Mouse (Mus musculus): Measurements from ENCODE around the gene Zfp13.

Zfp13 gene

DNA sequence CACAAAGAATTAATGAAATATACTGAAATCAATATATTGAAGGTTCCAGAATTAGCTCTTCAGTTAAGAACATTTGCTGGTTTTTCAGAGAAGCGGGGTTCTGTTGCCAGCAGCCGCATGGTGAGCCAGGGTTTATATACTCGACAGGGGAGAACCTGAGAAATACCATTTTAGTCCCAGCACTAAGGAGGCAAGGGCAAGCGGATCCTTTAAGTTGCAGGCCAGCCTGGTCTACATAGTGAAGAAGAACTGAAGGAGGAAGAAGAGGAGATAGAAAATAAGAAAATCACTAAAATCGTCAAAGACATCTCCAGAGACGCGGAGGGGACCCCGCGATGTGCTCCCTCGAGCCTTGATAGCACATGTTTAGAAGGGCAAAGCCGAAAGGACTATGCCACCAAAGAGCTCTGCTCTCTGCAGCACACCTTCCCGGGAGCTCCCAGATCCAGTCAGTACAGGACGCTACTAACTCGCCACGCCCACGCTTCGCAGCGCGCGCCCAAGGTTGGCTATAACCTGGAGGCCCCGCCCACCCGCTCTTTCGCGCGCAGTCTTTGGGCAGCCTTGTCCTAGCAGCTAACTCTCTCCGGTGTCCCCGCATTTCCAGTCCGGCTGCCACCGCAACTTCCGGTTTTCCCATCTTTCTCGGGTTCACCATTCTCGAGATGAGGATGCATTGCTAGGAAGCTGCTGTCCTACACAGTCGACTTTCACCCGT lies 6.9 kb downstream of the Zfp13 start:
- peak; percentile 82 for DNase-seq (ENCODE audit: low read depth, low spot score)

DNA sequence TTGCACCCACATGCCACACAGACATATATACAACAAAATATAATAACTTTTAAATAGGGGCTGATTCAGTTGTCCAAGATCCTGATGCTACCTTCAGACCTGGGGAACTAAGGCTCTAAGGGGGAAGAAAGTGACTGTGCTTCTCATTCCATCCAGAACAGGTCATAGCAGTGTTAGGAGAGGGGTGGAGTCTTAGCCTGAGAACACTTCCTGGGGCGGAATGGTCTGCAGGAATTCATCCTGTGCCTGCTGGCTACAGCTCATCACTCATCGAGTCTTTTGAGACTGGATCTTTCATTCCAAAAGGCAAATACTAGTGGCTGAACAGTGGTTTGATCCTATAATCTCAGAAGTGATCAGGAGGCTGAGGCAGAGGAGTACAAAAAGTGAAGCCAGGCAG lies 12.0 kb downstream of the Zfp13 start:
- peak; percentile 51 for DNase-seq (ENCODE audit: low read depth, low spot score)

DNA sequence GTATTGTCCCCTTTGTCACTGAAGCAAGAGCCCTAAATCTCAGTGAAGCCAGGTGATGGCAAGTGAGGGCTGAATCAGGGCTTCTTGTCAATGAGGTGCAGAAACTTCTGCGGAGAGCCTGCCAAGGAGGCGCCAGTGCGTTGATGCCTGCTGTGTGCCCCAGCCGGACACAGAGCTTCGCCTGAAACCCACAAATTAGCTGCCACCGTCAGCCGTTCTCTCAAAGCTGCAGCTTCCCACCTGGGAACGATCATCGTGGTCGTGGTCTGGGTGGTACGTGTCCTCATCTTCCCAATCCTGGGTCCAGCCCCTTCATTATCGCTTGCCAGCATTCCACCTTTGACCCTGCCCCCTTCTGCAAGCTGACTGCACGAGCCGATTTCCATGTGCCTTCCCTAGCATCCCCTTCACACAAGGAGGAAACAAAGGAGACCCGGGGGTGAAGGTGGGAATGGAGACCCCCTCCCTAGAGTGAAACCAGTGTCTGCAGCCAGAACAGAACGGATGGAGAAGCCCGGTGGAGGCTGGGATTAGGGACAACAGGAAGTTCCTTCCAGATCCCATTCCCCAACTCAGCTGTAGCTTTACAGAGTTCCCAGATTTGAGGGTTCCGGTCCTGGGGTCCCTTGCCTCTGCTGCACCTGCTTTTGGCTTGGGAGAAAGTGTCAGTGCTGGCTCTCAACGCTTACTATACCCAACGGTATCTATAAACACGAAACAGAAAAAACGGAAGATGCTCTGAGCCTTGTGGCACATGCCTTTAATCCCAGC lies 13.4 kb downstream of the Zfp13 start:
- DNase-seq (ENCODE audit: low read depth, low spot score): peak; percentile 77

DNA sequence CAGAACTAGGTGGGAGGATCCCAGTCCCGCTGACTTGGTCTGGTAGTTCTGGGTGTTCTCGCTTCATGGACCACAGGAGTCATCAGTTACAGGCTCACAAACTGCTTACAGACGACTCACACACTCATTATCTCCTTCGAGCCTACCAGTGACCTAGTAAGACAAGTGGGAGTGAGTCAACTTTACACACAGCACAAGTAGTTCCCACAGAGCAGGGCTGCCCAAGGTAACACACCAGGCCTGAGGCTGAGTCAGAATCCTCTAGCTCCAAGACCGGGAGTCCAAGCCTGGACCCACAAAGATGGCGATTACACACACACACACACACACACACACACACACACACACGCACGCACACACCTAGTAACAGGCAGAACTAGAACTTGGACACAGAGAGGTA lies 14.5 kb downstream of the Zfp13 start:
- DNase-seq (ENCODE audit: low read depth, low spot score): peak; percentile 63

DNA sequence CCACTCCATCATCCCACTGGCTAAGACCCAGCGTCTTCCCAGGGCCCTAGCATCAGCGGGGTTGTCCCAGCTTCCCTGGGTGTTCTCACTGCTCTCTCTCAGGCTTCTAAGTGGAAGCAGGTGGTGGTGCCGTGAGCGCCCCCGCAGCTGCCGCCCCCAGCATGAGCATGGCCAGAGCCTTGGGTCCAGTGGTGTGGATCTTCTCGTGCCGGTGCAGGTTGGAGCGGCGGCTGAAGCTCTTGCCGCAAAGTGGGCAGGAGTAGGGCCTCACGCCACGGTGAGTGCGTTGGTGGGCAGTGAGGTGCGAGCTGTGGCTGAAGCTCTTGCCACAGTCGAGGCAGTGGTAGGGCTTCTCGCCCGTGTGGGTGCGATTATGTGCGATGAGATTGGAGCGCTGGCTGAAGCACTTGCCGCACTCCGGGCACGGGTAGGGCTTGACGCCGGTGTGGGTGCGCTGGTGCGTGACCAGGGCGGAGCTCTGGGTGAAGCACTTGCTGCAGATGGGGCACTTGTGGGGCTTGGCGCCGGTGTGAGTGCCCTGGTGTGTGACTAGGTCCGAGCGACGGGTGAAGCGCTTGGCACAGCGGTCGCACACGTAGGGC lies 23.2 kb downstream of the Zfp13 start:
- DNase-seq (ENCODE audit: low read depth, low spot score): no peak

DNA sequence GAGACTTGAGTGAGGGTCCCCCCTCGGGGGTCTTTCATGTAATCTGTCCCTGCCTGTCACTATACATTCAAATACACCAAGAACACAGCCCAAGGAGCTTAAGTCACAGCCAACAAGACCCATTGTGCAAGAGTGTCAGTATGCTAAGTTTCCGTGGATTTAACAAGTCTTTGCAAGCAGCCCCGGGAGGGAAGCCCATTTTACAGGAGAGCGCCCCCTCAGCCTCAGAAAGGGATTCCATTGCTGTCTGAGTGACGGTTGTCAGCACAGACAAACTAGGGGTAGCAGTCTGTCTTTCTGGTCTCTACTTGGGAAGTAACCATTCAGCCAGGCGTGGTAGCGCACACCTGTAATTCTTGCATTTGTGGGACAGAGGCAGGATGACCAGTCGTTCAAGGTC lies 25.2 kb downstream of the Zfp13 start:
- no peak for DNase-seq (ENCODE audit: low read depth, low spot score)

- DNase-seq (ENCODE audit: low read depth, low spot score): no peak
Measured at GRCm38 (mm10) chr17:23572059-23572458, 27.2 kb downstream of the Zfp13 start.

- DNase-seq (ENCODE audit: low read depth, low spot score): peak; percentile 44
Measured at GRCm38 (mm10) chr17:23571084-23571483, 28.2 kb downstream of the Zfp13 start.

DNA sequence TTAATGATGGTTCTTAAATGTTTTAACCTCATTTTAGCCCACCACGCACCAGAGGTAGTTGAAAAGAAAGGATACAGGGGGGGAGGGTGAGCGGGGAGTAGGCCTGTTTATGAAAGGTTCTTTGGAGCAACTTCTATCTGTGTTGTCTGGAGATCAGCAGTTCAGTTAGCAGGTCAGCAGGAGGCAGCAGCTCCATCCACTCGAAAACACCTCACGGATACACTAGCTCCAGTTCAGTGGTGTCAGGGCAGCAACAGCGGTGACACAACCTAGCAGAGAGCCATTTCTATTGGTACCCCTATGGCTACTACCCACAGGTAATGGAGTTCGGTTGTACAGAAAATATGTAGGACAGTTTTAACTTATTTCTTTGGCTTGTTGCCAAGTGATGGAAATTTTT lies 29.3 kb downstream of the Zfp13 start:
- peak; percentile 82 for DNase-seq (ENCODE audit: low read depth, low spot score)

DNA sequence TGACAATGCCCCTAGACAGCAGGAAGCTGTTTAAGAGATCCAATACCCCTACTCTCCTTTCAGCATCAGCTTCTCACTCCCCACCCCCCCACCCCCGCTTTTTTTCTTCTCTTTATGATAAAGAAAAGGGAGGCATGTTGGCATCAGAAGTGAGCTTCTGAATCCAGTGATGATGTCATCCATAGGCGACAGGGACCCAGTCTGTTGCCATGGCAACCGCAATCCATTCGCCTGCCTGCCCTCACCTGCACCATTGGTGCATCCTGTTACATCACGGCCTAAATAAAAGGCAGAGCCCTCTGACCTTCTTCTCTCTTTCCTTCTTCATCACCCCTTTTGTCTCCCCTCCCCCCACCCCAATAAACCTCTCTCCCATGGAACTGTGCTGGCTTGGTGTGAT lies 30.9 kb downstream of the Zfp13 start:
- DNase-seq (ENCODE audit: low read depth, low spot score): no peak

DNA sequence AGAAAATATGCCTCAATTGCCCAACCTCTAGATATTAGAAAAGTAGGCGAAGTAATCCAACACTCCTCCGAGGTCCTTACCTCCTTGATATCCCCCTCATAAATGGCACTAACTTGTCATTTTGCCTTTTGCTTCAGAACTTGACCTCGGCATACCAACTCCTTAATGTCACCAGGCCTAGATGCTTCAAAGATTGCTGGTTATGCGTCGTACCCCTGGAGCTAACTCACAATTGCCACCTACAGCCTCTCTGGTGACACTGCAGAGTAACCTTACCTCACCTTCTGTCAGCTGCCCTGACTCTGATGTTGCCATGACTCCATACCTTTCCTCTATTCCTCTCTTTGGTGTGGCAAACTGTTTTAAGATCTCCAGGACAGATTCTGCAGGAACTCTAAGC lies 32.5 kb downstream of the Zfp13 start:
- no peak for DNase-seq (ENCODE audit: low read depth, low spot score)

- DNase-seq (ENCODE audit: low read depth, low spot score): no peak
Measured at GRCm38 (mm10) chr17:23564368-23564715, 34.9 kb downstream of the Zfp13 start.

DNA sequence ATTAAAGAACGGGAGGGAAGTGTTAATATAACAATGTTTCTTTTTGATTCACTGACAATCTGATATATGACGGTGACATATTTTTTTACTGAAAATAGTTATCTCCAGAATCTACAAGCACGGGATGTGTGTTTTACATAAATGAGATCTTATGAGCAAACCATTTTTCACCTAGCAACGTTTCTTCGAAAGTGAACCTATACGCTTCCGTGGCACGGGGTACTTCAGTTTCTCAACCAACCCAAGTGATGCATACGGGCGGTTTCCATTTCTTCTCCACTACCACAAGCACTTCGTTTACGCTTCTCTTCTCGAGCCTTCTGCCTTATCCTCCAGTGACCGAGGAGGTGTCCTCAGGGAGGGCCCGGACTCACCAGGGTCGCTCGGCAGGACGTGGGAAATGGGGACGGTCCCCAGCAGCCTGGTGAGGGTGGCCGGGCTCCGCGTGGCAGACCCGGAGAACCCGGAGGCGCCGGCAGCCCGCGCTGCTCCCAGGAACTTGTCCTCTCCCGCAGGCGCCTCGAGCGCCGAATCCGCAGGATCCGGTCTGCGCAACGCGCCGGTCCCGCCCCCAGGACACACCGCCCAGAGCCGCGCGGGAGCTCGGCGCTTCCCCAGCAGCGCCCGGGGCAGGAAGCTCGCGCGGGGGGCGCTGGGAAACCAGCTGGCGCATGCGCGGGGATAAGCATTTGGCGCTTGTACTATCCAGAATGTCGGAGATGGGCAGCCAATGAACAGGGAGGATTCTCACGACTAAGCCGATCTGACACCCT lies 35.5 kb downstream of the Zfp13 start, which contains the start of gene Zfp213:
Gene Zfp213 (minus strand): TSS at position 644 of the 773 bp plus-strand sequence.
- DNase-seq (ENCODE audit: low read depth, low spot score): peak; percentile 96

DNA sequence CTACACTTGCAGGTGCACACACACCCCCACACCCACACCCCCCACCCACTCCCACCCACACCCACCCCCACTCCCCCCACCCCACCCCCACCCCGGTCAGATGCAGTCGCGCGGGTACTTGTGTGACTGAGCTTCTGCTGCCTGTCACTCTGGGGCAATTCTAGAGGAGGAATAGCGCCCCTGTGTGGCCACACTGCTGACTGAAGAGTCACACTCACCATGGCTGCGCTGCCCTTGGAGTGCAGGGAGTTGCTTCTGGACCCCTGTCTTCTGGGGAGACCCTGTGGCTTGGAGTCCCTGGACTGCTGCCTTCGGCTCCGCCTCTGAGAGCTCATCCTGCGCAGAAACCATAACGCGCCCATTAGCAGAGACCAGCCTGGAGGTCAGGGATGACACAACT lies 39.5 kb downstream of the Zfp13 start:
- peak; percentile 55 for DNase-seq (ENCODE audit: low read depth, low spot score)

DNA sequence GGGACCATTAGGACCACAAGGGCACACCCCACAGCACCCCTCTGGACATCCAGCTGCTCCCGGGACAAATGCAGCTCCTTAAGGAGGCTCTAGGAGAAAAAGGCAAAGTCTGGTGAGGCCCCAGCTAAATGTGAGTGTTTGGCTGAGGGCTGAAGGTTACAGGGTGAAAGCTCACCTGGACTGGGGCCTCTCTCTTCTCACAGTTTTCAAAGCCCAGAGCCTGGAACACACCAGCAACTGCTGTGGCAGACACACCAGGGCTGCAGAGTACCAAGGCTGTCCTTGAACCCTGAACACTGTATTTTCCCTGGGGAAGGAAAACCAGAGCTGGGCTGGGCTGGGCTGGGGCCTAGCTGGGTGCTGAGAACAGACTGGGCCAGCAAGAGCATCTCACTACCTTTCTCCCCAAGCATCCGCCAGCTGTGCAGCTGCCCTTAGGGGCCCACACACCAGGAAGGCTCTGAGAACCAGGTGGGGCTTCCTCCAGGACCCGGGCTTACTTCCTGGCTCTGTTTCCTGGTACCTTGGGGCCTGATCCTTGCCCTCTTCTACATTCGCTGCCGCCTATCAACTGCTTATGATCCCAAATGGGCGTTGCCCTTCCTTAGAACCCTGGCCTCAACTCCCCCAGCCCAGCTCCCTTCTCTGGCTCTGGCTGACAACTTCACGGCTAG lies 43.9 kb downstream of the Zfp13 start:
- DNase-seq (ENCODE audit: low read depth, low spot score): no peak

DNA sequence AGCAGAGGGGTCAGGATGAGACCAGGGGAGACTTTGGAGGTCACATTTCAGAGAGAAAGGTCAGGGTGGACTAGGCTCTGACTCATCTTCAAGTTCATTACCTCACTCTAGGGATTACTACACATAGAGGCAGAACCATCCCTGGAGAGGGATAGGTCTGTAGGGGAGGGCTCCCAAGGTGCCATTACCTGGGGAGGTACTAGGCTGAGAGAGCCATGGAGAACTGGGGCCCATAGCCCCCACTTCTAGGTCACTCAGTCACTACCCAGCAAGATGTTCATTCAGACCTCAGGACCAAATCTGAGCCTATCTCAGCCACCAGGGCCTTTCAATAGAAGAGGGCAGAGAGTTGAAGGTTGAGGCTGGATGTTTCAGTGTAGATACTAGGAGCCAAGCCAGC lies 45.0 kb downstream of the Zfp13 start:
- DNase-seq (ENCODE audit: low read depth, low spot score): no peak

DNA sequence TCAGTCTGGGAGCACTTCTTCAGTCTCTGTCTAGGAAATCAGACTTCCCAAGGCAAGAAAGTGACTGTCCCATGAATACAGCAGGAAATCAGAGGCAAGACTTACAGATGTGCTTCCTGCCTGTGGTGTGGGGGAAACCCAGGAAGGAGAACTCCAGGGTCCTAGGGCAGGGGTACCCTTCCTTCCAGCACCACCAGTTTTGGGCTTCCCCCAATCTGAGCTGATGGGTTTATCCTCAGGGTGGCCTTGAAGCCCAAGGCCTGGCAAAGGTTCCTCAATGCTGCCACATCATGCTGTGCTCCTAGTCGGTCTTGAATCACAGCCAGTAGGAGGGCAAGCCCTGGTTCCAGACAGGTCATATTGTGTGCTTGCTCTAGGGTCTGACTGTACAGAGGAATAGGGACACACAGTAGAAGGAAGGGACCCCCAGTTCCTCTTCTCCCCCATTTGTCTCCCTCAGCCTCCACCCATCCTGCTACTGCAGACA lies 45.6 kb downstream of the Zfp13 start:
- DNase-seq (ENCODE audit: low read depth, low spot score): no peak

DNA sequence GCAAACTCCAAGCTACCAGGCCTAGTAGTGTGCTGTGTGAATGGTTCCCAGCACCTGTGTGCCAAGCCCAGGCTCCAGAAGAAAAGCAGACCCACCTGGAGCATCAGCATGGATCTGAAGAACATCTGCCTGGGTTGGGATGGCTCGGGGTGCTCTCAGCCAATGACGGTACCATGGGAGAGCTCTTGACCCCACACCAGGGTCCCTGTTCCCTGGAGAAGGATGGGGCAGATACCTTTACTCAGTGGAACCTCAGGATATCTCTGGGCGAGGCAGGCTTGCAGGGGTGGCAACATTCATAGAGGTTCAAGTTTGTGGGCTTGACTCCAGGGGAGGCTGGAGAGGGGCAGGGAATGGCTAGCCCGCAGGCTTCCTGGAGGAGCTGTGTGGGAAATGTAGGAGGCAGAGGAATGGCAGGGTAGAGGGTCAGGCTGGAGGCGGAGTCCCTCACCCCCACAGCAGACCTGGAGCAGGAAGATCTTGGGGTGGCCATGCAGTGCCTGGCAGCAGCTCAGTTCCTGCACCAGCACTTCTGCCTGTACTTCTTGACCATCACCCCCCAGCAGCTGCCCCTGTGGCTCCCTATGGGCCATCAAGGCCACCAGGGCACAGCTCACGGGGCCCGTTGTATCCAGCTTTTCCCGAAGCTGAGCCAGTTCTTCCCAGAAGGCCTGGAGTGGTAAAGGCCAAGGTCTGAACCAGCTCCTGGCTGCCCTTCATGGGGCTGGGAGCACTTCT lies 46.2 kb downstream of the Zfp13 start:
- no peak for DNase-seq (ENCODE audit: low read depth, low spot score)

- no peak for DNase-seq (ENCODE audit: low read depth, low spot score)
Measured at GRCm38 (mm10) chr17:23551963-23552362, 47.3 kb downstream of the Zfp13 start.

DNA sequence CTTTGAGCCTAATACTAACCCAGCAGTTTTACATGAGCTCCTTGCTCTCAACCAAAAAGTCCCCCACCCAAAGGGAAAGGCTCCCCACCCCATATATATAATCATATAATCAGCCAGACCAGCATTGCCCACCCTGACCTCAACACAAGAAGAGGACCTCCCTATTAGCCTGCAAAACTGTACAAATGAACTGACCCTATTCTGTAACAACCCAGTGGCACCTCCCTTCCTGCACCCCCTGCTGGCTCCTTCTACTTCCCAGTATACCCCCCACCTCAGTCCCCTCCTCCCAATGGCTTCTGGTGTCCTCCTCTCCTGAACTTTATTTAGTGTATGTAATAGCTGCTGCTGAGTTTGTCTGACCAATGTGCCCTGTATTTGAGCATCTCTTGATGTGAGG lies 47.9 kb downstream of the Zfp13 start:
- DNase-seq (ENCODE audit: low read depth, low spot score): no peak

GRCm38 (mm10) chr17:23550856-23551255 lies 48.4 kb downstream of the Zfp13 start:
- DNase-seq (ENCODE audit: low read depth, low spot score): peak; percentile 66
